In the genomic region with DNA sequence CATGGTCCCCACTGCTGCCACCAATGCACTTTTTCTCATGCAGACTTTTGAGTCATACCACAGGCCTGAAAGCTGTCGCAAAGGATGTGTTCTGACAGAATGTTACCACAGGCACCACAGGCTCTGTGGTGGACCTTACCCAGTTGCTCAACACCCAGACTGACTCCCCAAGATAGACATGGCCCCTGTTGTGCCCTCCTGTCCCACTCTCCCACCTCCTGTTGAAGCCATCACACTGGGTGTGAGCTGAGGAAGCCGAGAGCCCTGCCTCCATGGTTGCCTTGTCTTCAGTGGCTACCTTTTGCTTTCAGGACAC, we compare ENCODE assay signal across 29 mouse cellular contexts.
A peak's percentile ranks its signal among the peaks of the same experiment; 100 is the strongest.
DNase-seq lines count a peak whose midpoint lies in the region; ATAC-seq lines count a peak whose summit lies in the region.
"Had no signal": no experiment of that assay in that cellular context is flagged by ENCODE, and none has a peak within 500 bp of the region (broad histone marks: within the 10 kb centered on the region; RNA-seq: fewer than 3 reads in every experiment).

No protein-coding gene starts in this region.

- no peaks in the 10 kb centered on the region for H3K9me3 ChIP-seq in forebrain, embryonic 13.5 days (replicated peaks)
- H3K9me3 ChIP-seq in forebrain, embryonic 11.5 days (ENCODE audit: control insufficient read depth, low read length) = no peaks in the 10 kb centered on the region
- no peaks in the 10 kb centered on the region for H3K9me3 ChIP-seq in midbrain, embryonic 14.5 days (ENCODE audit: control insufficient read depth, low read length)
- H3K9me3 ChIP-seq in midbrain, embryonic 15.5 days = no peaks in the 10 kb centered on the region
- H3K9me3 ChIP-seq: hindbrain, embryonic 15.5 days; limb, embryonic 10.5 days; limb, embryonic 15.5 days; liver, embryonic 15.5 days; neural tube, embryonic 13.5 days had no signal

- 49% methylated on average over 2 of the region's 2 CpGs for WGBS in forebrain, embryonic 13.5 days
- WGBS in forebrain, embryonic 11.5 days = 44% methylated on average over 2 of the region's 2 CpGs
- 85% methylated on average over 2 of the region's 2 CpGs for WGBS in midbrain, embryonic 14.5 days
- WGBS in midbrain, embryonic 15.5 days = 76% methylated on average over 2 of the region's 2 CpGs

- ATAC-seq in forebrain, embryonic 13.5 days = no peak
- no peak for ATAC-seq in forebrain, embryonic 11.5 days (replicated peaks; ENCODE audit: low FRiP score)
- ATAC-seq in midbrain, embryonic 14.5 days (ENCODE audit: low FRiP score, low TSS enrichment) = no peak
- no peak for ATAC-seq in midbrain, embryonic 15.5 days (replicated peaks)
- peak; percentile 31 to 48 for ATAC-seq in hematopoietic stem cell, adult 5-6 weeks (replicated peaks in 1 of 2; ENCODE audit: insufficient read depth in 1 of 2, low FRiP score in 2 of 2, low TSS enrichment in 1 of 2, low read depth in 1 of 2, poor library complexity in 2 of 2, severe bottlenecking in 2 of 2)
- ATAC-seq: inflammation-experienced regulatory T-cells, adult 6 months; Patski had no signal

- H3K27ac ChIP-seq in forebrain, embryonic 13.5 days = peak overlapping the region; percentile 68; the same call in 1 of the 2 replicates
- H3K27ac ChIP-seq in forebrain, embryonic 11.5 days (ENCODE audit: low read depth, low read length) = no peak overlapping the region
- no peak overlapping the region for H3K27ac ChIP-seq in midbrain, embryonic 14.5 days (replicated peaks; ENCODE audit: low read depth, low read length)
- no peak overlapping the region for H3K27ac ChIP-seq in midbrain, embryonic 15.5 days
- H3K27ac ChIP-seq: hindbrain, embryonic 15.5 days; limb, embryonic 10.5 days; limb, embryonic 15.5 days; liver, embryonic 15.5 days; neural tube, embryonic 13.5 days had no signal

- H3K36me3 ChIP-seq in forebrain, embryonic 13.5 days (ENCODE audit: poor library complexity, severe bottlenecking) = no peaks in the 10 kb centered on the region
- H3K36me3 ChIP-seq in forebrain, embryonic 11.5 days (ENCODE audit: control insufficient read depth, insufficient read depth, low read length) = no peaks in the 10 kb centered on the region
- H3K36me3 ChIP-seq in midbrain, embryonic 14.5 days (ENCODE audit: control insufficient read depth, insufficient read depth, low read length) = no peaks in the 10 kb centered on the region
- no peaks in the 10 kb centered on the region for H3K36me3 ChIP-seq in midbrain, embryonic 15.5 days (replicated peaks)
- H3K36me3 ChIP-seq: hindbrain, embryonic 15.5 days; limb, embryonic 10.5 days; liver, embryonic 15.5 days; neural tube, embryonic 13.5 days had no signal

- H3K9ac ChIP-seq in forebrain, embryonic 13.5 days = no peak overlapping the region
- no peak overlapping the region for H3K9ac ChIP-seq in forebrain, embryonic 11.5 days (ENCODE audit: low read length)
- H3K9ac ChIP-seq in midbrain, embryonic 14.5 days (replicated peaks; ENCODE audit: low read length) = 0 out of 2 replicates have a peak overlapping the region, but pooled peaks have one; percentile 9
- H3K9ac ChIP-seq in midbrain, embryonic 15.5 days = no peak overlapping the region
- H3K9ac ChIP-seq: hindbrain, embryonic 15.5 days; limb, embryonic 15.5 days; liver, embryonic 15.5 days; neural tube, embryonic 13.5 days had no signal

- no peaks in the 10 kb centered on the region for H3K27me3 ChIP-seq in forebrain, embryonic 13.5 days
- no peaks in the 10 kb centered on the region for H3K27me3 ChIP-seq in forebrain, embryonic 11.5 days (ENCODE audit: control insufficient read depth, insufficient read depth, low read length)
- H3K27me3 ChIP-seq in midbrain, embryonic 14.5 days (ENCODE audit: control insufficient read depth, insufficient read depth, low read length) = no peaks in the 10 kb centered on the region
- H3K27me3 ChIP-seq in midbrain, embryonic 15.5 days (replicated peaks) = no peaks in the 10 kb centered on the region
- H3K27me3 ChIP-seq: hindbrain, embryonic 15.5 days; limb, embryonic 15.5 days; liver, embryonic 15.5 days; neural tube, embryonic 13.5 days; Patski had no signal

- peaks cover 40% of the 10 kb centered on the region for H3K4me1 ChIP-seq in forebrain, embryonic 13.5 days
- peaks cover 14% of the 10 kb centered on the region for H3K4me1 ChIP-seq in forebrain, embryonic 11.5 days (replicated peaks; ENCODE audit: control insufficient read depth, insufficient read depth, low read length)
- H3K4me1 ChIP-seq in midbrain, embryonic 14.5 days (ENCODE audit: control insufficient read depth, insufficient read depth, low read length) = peaks cover 11% of the 10 kb centered on the region
- H3K4me1 ChIP-seq in midbrain, embryonic 15.5 days = peaks cover 33% of the 10 kb centered on the region

- DNase-seq in forebrain, embryonic 11.5 days (ENCODE audit: low spot score) = no peak
- no peak for DNase-seq in midbrain, embryonic 14.5 days
- DNase-seq in adrenal gland, adult 18-20 months (ENCODE audit: low spot score in 2 of 2) = no peak
- no peak for DNase-seq in cerebellum, postnatal 4 days (ENCODE audit: low spot score in 2 of 2)
- DNase-seq in lung, postnatal 10 days = no peak
- DNase-seq: adrenal gland, postnatal 14 days; cerebellum, adult 11 months; cerebellum, adult 9-10 months; gastrocnemius, postnatal 14 days; heart, adult 11 months; heart, postnatal 36 days; kidney, adult 11 months; kidney, postnatal 14 days; layer of hippocampus, postnatal 36 days; lung, postnatal 4 days; thymus, postnatal 4 days had no signal

- H3K4me2 ChIP-seq in forebrain, embryonic 13.5 days = no peak overlapping the region
- H3K4me2 ChIP-seq in forebrain, embryonic 11.5 days (ENCODE audit: low read depth, low read length, severe bottlenecking) = no peak overlapping the region
- H3K4me2 ChIP-seq in midbrain, embryonic 14.5 days (ENCODE audit: low read length) = no peak overlapping the region
- H3K4me2 ChIP-seq in midbrain, embryonic 15.5 days = no peak overlapping the region
- H3K4me2 ChIP-seq: heart, embryonic 11.5 days; hindbrain, embryonic 15.5 days; limb, embryonic 15.5 days; liver, embryonic 15.5 days; midbrain, embryonic 11.5 days; neural tube, embryonic 13.5 days had no signal

- H3K4me3 ChIP-seq in forebrain, embryonic 13.5 days = no peak overlapping the region
- no peak overlapping the region for H3K4me3 ChIP-seq in forebrain, embryonic 11.5 days (ENCODE audit: low read depth, low read length)
- H3K4me3 ChIP-seq in midbrain, embryonic 14.5 days (replicated peaks; ENCODE audit: low read depth, low read length) = no peak overlapping the region
- no peak overlapping the region for H3K4me3 ChIP-seq in midbrain, embryonic 15.5 days
- H3K4me3 ChIP-seq: erythroblast, embryonic 14.5 days; hindbrain, embryonic 15.5 days; limb, embryonic 10.5 days; limb, embryonic 15.5 days; liver, embryonic 15.5 days; neural tube, embryonic 13.5 days had no signal

Comparison
In these comparisons a context has a peak if more than half of its experiments do, and no peak if none do; other contexts are left out.
1. ATAC-seq: peak in hematopoietic stem cell, adult 5-6 weeks (2 of 2); none in forebrain, embryonic 13.5 days (single experiment), forebrain, embryonic 11.5 days (single experiment), midbrain, embryonic 14.5 days (single experiment) and midbrain, embryonic 15.5 days (single experiment).